8 mouse cellular contexts compared by ENCODE assay signal in the genomic region with DNA sequence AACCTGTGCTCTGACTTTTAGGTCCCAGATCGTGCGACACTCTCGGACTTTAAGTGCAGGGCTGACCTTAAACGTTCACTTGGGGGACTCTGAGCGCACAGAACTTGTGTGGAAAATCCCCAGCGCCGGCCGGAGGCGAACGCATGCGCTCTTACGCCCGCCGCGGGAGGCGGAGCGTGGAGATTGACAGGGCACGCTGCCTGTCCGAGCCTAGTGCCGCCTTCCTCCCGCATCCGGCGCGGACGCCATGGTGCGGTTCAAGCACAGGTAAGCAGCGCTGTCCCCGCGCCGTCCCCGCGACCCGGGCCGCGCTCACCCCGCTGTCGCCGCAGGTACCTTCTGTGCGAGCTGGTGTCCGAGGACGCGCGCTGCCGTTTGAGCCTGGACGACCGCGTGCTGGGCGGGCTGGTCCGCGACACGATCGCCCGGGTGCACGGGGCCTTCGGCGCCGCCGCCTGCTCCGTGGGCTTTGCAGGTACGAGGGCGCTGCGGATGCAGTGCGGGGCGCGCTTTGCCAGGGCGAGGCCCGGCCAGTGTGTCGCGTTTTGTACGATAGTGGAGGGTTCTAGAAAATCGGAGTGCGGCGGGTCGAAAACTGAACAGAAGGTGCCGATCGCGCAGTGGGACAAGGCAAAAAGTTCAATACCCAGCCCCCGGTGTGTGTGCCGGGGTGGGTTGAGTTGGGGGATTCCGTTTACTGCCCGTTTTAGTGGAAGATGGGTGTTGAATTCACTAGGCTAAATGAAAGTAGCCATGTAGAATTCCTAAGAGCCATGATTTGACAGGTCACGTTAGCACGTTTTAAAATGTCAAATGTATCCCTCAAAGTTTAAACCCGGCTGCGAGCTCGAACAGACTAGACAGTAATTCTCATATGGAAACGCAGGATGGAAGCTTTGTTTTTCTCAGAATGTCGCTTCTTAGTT. TPM values are rescaled to one million over a fixed set of nuclear protein-coding genes. Genes with fewer than 3 reads are reported as not detected.
A peak's percentile ranks its signal among the peaks of the same experiment; 100 is the strongest.
DNase-seq lines count a peak whose midpoint lies in the region; ATAC-seq lines count a peak whose summit lies in the region.

No protein-coding gene starts in this region.

- peak overlapping the region; percentile 80 for H3K4me2 ChIP-seq in hindbrain, embryonic 12.5 days (replicated peaks)

- peak overlapping the region; percentile 30; the same call in 1 of the 2 replicates for H3K27ac ChIP-seq in hindbrain, embryonic 12.5 days

- peaks cover 30% of the 10 kb centered on the region for H3K27me3 ChIP-seq in hindbrain, embryonic 12.5 days

- H3K4me3 ChIP-seq in hindbrain, embryonic 12.5 days, result peak overlapping the region; percentile 70

- peaks cover 20% of the 10 kb centered on the region for H3K4me1 ChIP-seq in hindbrain, embryonic 12.5 days

- H3K9me3 ChIP-seq in hindbrain, embryonic 12.5 days (replicated peaks), result no peaks in the 10 kb centered on the region

- DNase-seq in MN1 (ENCODE audit: low spot score), result peak; percentile 94
- DNase-seq in cerebellum, adult 9-10 months, result peak; percentile 94
- DNase-seq in frontal cortex, adult 2 months (ENCODE audit: extremely low spot score in 1 of 2, low spot score in 1 of 2), result peak; percentile 78 to 94
- peak; percentile 86 to 93 for DNase-seq in layer of hippocampus, postnatal 14 days (ENCODE audit: low spot score in 2 of 2)
- peak; percentile 94 for DNase-seq in lung, postnatal 14 days
- peak; percentile 74 for DNase-seq in retina, adult 2 months (ENCODE audit: low read depth, low spot score)
- peak; percentile 93 to 95 for DNase-seq in thymus, postnatal 36 days

- peak overlapping the region; percentile 76 for H3K9ac ChIP-seq in hindbrain, embryonic 12.5 days

- H3K36me3 ChIP-seq in hindbrain, embryonic 12.5 days, result peaks cover 35% of the 10 kb centered on the region

- peak; percentile 75 for ATAC-seq in hindbrain, embryonic 12.5 days (ENCODE audit: low FRiP score)

- WGBS in hindbrain, embryonic 12.5 days, result under 1% methylated on average over 88 of the region's 88 CpGs

RNA-seq across cellular contexts. Expression of a gene that starts 2.4 kb away (rescaled TPM):
- 129 and 134 TPM in 2 replicates for polyA plus RNA-seq in frontal cortex, adult 2 months (2012; rRNA removed)
- 78.6 and 90.5 TPM in 2 replicates for polyA plus RNA-seq in hindbrain, embryonic 12.5 days (2016; fragmentation: Nextera tagmentation; extraction: Ambion mirVana)
- 10 to 100 TPM; 68.7 to 72.8 TPM for total RNA-seq in layer of hippocampus, postnatal 14 days (2021)

RNA-seq across cellular contexts. Expression of a gene that starts 34.6 kb away (rescaled TPM):
- polyA plus RNA-seq in frontal cortex, adult 2 months (2012; rRNA removed), result 177 and 178 TPM in 2 replicates
- polyA plus RNA-seq in hindbrain, embryonic 12.5 days (2016; fragmentation: Nextera tagmentation; extraction: Ambion mirVana), result 197 and 202 TPM in 2 replicates
- total RNA-seq in layer of hippocampus, postnatal 14 days (2021), result 100 to 1,000 TPM; 262 to 266 TPM

RNA-seq across cellular contexts. Expression of a gene that starts 41.4 kb away (rescaled TPM):
- 29.4 and 34.3 TPM in 2 replicates for polyA plus RNA-seq in frontal cortex, adult 2 months (2012; rRNA removed)
- polyA plus RNA-seq in hindbrain, embryonic 12.5 days (2016; fragmentation: Nextera tagmentation; extraction: Ambion mirVana), result 48.1 and 51.3 TPM in 2 replicates
- 10 to 100 TPM; 38.8 to 40.3 TPM for total RNA-seq in layer of hippocampus, postnatal 14 days (2021)

RNA-seq across cellular contexts. Expression of a gene that starts 43.9 kb away (rescaled TPM):
- 291 and 354 TPM in 2 replicates for polyA plus RNA-seq in frontal cortex, adult 2 months (2012; rRNA removed)
- polyA plus RNA-seq in hindbrain, embryonic 12.5 days (2016; fragmentation: Nextera tagmentation; extraction: Ambion mirVana), result 10.3 and 10.5 TPM in 2 replicates
- 100 to 1,000 TPM; 107 to 115 TPM for total RNA-seq in layer of hippocampus, postnatal 14 days (2021)

Comparison
In these comparisons a context has a peak if more than half of its experiments do, and no peak if none do; other contexts are left out.
1. Peak in every context shown above with its lines: DNase-seq, ATAC-seq, H3K4me3 ChIP-seq and H3K27ac ChIP-seq.